Mouse (Mus musculus): ENCODE data around the gene Foxp1. TPM values are rescaled to one million over a fixed set of nuclear protein-coding genes. Genes with fewer than 3 reads are reported as not detected.

Gene Foxp1
- polyA plus RNA-seq, 1 experiment from 2014 or later, result 57.8 TPM

DNA sequence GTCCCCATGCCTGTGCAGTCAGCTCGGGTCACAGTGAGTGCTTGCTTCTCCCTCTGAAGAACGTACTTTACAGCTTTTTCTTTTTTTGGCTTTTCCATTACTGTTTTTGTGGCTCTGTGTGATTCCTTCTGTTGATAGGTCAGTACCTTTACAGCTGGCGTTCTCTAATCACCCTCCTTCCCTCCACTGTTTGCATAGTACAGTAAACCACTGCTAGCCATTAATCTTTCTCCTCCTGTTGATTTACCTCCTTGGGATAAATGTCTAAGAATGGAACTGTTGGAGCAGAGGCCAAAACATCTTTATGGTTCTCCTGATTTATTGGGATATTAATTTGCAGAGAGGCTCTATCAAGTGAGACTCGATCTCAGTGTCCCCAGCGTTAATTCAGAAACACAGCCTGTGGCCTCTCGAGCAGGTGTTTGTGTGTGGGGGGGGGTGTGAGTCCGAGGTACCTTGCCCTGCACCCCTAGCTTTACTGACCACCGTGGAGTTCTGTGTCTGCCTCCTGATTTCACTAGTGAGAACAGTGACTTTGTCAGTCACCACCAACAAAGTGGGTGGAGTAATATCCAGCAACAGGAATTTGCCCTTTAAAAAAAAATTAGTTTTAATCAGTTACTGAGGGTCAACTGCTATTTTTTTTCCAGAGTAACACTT, 590.5 kb downstream of the Foxp1 start:
- WGBS, result 93% methylated on average over 8 of the region's 8 CpGs
- H3K4me1 ChIP-seq, result peaks cover 12% of the 10 kb centered on the region; the same call in 1 of the 2 replicates
- no peak overlapping the region for H3K4me3 ChIP-seq
- no peak for DNase-seq (ENCODE audit: extremely low spot score, low spot score)
- 0 out of 2 replicates have a peak, but pooled peaks cover 4% of the 10 kb centered on the region for H3K9me3 ChIP-seq
- H3K36me3 ChIP-seq (replicated peaks), result peaks cover 86% of the 10 kb centered on the region
- no peaks in the 10 kb centered on the region for H3K27me3 ChIP-seq (ENCODE audit: poor library complexity, severe bottlenecking)
- no peak overlapping the region for H3K27ac ChIP-seq

DNA sequence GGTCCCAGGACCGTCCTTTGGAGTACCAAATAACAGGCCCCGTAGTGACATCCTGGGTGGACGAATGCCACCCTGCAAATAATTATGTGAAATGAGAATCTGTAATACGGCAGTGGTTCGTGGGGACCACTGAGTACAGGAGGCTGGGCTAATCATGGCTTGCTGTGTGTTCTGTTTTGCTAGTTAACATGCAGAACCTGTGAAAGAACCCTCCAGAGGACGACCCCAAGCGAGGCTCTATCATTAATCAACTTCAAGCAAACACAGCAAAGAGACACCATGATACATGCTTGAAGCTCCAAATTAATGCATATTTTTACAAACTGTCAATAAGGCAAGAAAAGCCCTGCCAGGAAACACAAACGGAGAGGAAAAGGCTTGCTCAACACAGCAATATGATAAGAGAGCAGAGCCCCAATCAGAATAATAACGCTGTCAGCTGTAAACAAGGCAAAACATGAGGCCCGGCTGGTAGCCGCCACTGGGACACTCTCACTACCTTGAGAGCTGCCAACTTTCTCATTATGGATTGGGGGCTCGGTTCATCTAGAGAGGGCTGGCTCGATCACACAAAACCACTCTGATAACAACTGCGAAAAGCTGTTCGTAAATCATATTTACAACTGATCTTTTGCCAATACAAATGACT, 591.7 kb downstream of the Foxp1 start:
- no peak for DNase-seq (ENCODE audit: extremely low spot score, low spot score)
- H3K27ac ChIP-seq, result no peak overlapping the region
- no peak overlapping the region for H3K4me3 ChIP-seq
- H3K36me3 ChIP-seq (replicated peaks), result peaks cover 74% of the 10 kb centered on the region
- H3K9me3 ChIP-seq, result 0 out of 2 replicates have a peak, but pooled peaks cover 4% of the 10 kb centered on the region
- peaks cover 12% of the 10 kb centered on the region; the same call in 1 of the 2 replicates for H3K4me1 ChIP-seq
- 95% methylated on average over 15 of the region's 15 CpGs for WGBS
- no peaks in the 10 kb centered on the region for H3K27me3 ChIP-seq (ENCODE audit: poor library complexity, severe bottlenecking)

DNA sequence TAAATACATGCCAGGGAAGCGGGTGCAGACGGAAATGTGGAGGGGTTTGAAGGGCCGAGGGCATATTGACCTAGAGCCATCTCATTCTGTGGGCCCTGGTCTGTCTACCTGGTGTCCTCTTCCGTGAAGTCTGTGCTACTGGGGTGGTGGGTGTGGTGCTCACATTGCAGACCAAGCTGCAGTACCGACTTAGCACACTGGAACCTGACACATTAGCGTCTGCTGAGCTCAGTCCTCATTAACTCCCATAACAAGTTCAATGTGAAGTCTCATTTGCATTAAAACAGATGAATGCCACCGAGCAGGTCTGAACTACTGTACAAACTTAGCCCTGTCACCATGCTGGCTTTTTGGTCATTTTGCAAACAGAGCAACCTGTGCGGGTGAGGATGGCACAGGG, 594.2 kb downstream of the Foxp1 start:
- peaks cover 10% of the 10 kb centered on the region; the same call in 1 of the 2 replicates for H3K4me1 ChIP-seq
- no peak overlapping the region for H3K27ac ChIP-seq
- peaks cover 64% of the 10 kb centered on the region for H3K36me3 ChIP-seq (replicated peaks)
- H3K4me3 ChIP-seq, result no peak overlapping the region
- H3K9me3 ChIP-seq, result 0 out of 2 replicates have a peak, but pooled peaks cover 4% of the 10 kb centered on the region
- WGBS, result 90% methylated on average over 8 of the region's 8 CpGs
- no peak for DNase-seq (ENCODE audit: extremely low spot score, low spot score)
- H3K27me3 ChIP-seq (ENCODE audit: poor library complexity, severe bottlenecking), result no peaks in the 10 kb centered on the region

DNA sequence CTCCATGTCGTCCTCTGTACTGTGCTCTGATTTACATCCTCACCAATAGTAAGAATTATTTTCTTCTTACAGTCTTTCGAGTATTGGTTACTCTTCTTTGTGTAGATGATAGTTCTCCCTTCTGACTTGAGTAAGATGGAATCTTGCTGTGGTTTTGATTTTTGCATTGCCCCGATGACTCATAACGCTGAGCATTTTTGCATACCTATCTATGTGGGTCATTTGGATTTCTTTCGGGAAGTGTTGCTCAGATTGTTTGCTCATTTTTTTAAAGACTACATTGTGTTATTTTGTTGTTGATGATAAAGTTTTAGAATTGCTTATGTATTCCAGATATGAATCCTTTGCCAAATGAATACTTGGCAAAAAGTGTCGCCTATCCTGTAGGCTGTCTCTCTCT, 621.3 kb downstream of the Foxp1 start:
- Histone ChIP-seq H3K27me3 (ENCODE audit: poor library complexity, severe bottlenecking) (no peaks in the 10 kb centered on the region), H3K4me1 (no peaks in the 10 kb centered on the region), H3K36me3 (replicated peaks) (no peaks in the 10 kb centered on the region), H3K9me3 (no peaks in the 10 kb centered on the region), H3K4me3 (no peak overlapping the region), H3K27ac (no peak overlapping the region)
- 95% methylated on average over 6 of the region's 6 CpGs for WGBS
- no peak for DNase-seq (ENCODE audit: extremely low spot score, low spot score)

DNA sequence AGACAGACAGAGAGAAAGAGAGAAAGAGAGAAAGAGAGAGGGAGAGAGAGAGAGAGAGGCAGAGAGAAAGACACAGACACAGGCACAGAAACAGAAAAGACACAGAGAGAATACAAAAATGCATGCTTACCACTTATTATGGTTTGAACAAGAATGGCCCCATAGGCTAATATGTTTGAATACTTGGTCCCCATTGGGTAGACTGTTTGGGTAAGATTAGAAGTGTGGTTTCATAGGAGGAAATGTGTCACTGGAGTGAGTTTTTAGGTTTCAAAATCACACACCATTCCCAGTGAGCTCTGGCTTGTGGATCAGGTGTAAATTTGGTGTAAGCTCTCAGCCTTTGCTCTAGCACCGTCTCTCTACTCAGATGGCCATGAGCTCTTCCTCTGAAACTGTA, 644.3 kb downstream of the Foxp1 start:
- no peaks in the 10 kb centered on the region for H3K27me3 ChIP-seq (ENCODE audit: poor library complexity, severe bottlenecking)
- no peak overlapping the region for H3K4me3 ChIP-seq
- 82% methylated on average over 1 of the region's 1 CpGs for WGBS
- no peak for DNase-seq (ENCODE audit: extremely low spot score, low spot score)
- H3K27ac ChIP-seq, result no peak overlapping the region
- no peaks in the 10 kb centered on the region for H3K4me1 ChIP-seq
- H3K9me3 ChIP-seq, result no peaks in the 10 kb centered on the region
- no peaks in the 10 kb centered on the region for H3K36me3 ChIP-seq (replicated peaks)

DNA sequence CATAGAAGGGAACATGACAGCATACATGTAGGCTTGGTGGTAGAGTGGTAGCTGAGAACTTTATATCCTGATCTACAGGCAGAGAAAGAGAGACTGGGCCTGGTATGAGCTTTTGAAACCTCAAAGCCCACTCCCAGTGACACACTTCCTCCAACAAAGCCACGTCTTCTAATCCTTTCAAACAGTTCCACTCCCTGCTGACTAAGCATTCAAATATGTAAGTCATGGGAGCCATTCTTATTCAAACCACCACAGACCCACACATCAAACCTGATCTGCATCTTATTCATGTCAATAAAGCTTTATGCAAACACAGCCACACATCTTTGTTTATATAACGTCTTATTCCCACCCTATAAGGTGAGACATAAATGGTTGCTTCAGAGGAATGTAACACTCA, 646.1 kb downstream of the Foxp1 start:
- Histone ChIP-seq H3K36me3 (replicated peaks) (no peaks in the 10 kb centered on the region), H3K4me1 (0 out of 2 replicates have a peak, but pooled peaks cover 5% of the 10 kb centered on the region), H3K9me3 (no peaks in the 10 kb centered on the region), H3K27ac (no peak overlapping the region), H3K27me3 (ENCODE audit: poor library complexity, severe bottlenecking) (no peaks in the 10 kb centered on the region), H3K4me3 (no peak overlapping the region)
- no peak for DNase-seq (ENCODE audit: extremely low spot score, low spot score)
- 62% methylated on average over 2 of the region's 2 CpGs for WGBS

Small RNAs within 50 kb of the gene (microRNA-seq; reads per million reads assigned to microRNA genes)
- not detected for gene Gm22328
- gene Gm49348, result not detected

Other genes with a start within 250 kb of the Foxp1 start
- 12.7 and 13.4 TPM in 2 replicates for gene Eif4e3, start 144.1 kb upstream of the Foxp1 start, polyA plus RNA-seq (2016; fragmentation: Nextera tagmentation; extraction: Ambion mirVana)
- 2.7 and 3.6 TPM in 2 replicates for gene Gm20696, start 144.1 kb upstream of the Foxp1 start, polyA plus RNA-seq (2016; fragmentation: Nextera tagmentation; extraction: Ambion mirVana)
- gene Gpr27, start 170.0 kb upstream of the Foxp1 start, polyA plus RNA-seq (2016; fragmentation: Nextera tagmentation; extraction: Ambion mirVana), result 1.3 and 1.5 TPM in 2 replicates
- gene Prok2, start 203.7 kb upstream of the Foxp1 start, polyA plus RNA-seq (2016; fragmentation: Nextera tagmentation; extraction: Ambion mirVana), result 0.73 and 1.2 TPM in 2 replicates

Data from forebrain, embryonic 10.5 days (tissue).